Mouse (Mus musculus) CH12.LX (cell line): ENCODE measurements around the gene Bicc1. TPM values are rescaled to one million over a fixed set of nuclear protein-coding genes. Genes with fewer than 3 reads are reported as not detected.
A peak's percentile ranks its signal among the peaks of the same experiment; 100 is the strongest.

ENCODE experiments used
- DNase-seq: peaks from one replicate; pipeline ENCODE4 v3.0.0-alpha.2; 2013; ENCODE audit errors: extremely low read depth
- H3K27ac ChIP-seq: 2 replicates; pipeline ENCODE4 v1.5.1; 2012; ENCODE audit warnings: low read depth, mild to moderate bottlenecking, control low read depth, moderate library complexity; ENCODE audit not compliant: insufficient read depth
- H3K27me3 ChIP-seq: replicated peaks from 2 replicates; pipeline ENCODE3; 2012; ENCODE audit warnings: inconsistent platforms
- H3K36me3 ChIP-seq, 2 experiments: replicated peaks in 1 of 2; 2 replicates each; pipeline versions ENCODE3 to v1.6.1; 2012; ENCODE audit warnings: inconsistent platforms in 1 of 2, low read length in 1 of 2, mild to moderate bottlenecking in 1 of 2, mixed read lengths in 1 of 2, moderate library complexity in 1 of 2; ENCODE audit not compliant: control insufficient read depth in 1 of 2, insufficient read depth in 1 of 2
- H3K4me1 ChIP-seq, 2 experiments: 2 replicates each; pipeline ENCODE4 v1.6.1; 2012; ENCODE audit warnings: inconsistent platforms in 1 of 2, moderate library complexity in 1 of 2; ENCODE audit not compliant: insufficient read depth in 2 of 2, control insufficient read depth in 1 of 2
- H3K4me2 ChIP-seq: 2 replicates; pipeline ENCODE4 v1.6.1; 2012; ENCODE audit warnings: low read depth, mild to moderate bottlenecking, control low read depth; ENCODE audit not compliant: poor library complexity, insufficient read depth, severe bottlenecking
- H3K4me3 ChIP-seq, 3 experiments: fragments of 150-350 bp in 1 of 3; sonication (generic) in 1 of 3; replicated peaks in 1 of 3; 2 replicates each; pipeline versions ENCODE3 to v1.5.1; 2011 to 2012; ENCODE audit warnings: low read depth in 2 of 3, low read length in 2 of 3, mild to moderate bottlenecking in 2 of 3, moderate library complexity in 2 of 3, control low read depth in 1 of 3, improper control_type of control experiment in 1 of 3, inconsistent platforms in 1 of 3, mixed read lengths in 1 of 3; ENCODE audit not compliant: poor library complexity in 1 of 3
- H3K79me2 ChIP-seq: replicated peaks from 2 replicates; pipeline ENCODE4 v1.6.1; 2012; ENCODE audit warnings: mild to moderate bottlenecking, moderate library complexity; ENCODE audit not compliant: control insufficient read depth, poor library complexity, insufficient read depth, severe bottlenecking; ENCODE audit errors: extremely low read depth
- H3K9ac ChIP-seq: 2 replicates; pipeline ENCODE4 v1.6.1; 2012; ENCODE audit warnings: low read depth, mild to moderate bottlenecking, control low read depth, moderate library complexity; ENCODE audit not compliant: insufficient read depth
- H3K9me3 ChIP-seq: replicated peaks from 2 replicates; pipeline ENCODE3; 2012; ENCODE audit warnings: low read length, inconsistent platforms, mixed read lengths
- BHLHE40 ChIP-seq: IDR thresholded peaks from 2 replicates; pipeline ENCODE4 v1.6.1; 2011; ENCODE audit warnings: mild to moderate bottlenecking, low read depth, low read length, improper control_type of control experiment
- CHD1 ChIP-seq: IDR thresholded peaks from 2 replicates; pipeline ENCODE4 v1.6.1; 2012; ENCODE audit warnings: low read depth, low read length, improper control_type of control experiment, inconsistent platforms
- CTCF ChIP-seq, 2 experiments: IDR thresholded peaks in 1 of 2; conservative IDR thresholded peaks in 1 of 2; 2 replicates each; pipeline ENCODE4 v1.5.1; 2011 to 2012; ENCODE audit warnings: low read depth in 2 of 2, low read length in 2 of 2, improper control_type of control experiment in 1 of 2, inconsistent platforms in 1 of 2, mild to moderate bottlenecking in 1 of 2, moderate library complexity in 1 of 2
- ELF1 ChIP-seq: IDR thresholded peaks from 2 replicates; pipeline ENCODE4 v1.6.1; 2014; ENCODE audit warnings: low read depth, mild to moderate bottlenecking, inconsistent platforms, low read length, improper control_type of control experiment
- HCFC1 ChIP-seq: IDR thresholded peaks from 2 replicates; pipeline ENCODE4 v1.6.1; 2012; ENCODE audit warnings: low read depth, mild to moderate bottlenecking, inconsistent platforms, low read length, improper control_type of control experiment
- KAT2A ChIP-seq: IDR thresholded peaks from 2 replicates; pipeline ENCODE4 v1.6.1; 2012; ENCODE audit warnings: low read length, improper control_type of control experiment, inconsistent platforms; ENCODE audit not compliant: insufficient replicate concordance
- MAFK ChIP-seq: IDR thresholded peaks from 2 replicates; pipeline ENCODE4 v1.6.1; 2011; ENCODE audit warnings: low read length, improper control_type of control experiment; ENCODE audit not compliant: insufficient replicate concordance
- MXI1 ChIP-seq: IDR thresholded peaks from 2 replicates; pipeline ENCODE4 v1.6.1; 2011; ENCODE audit warnings: mild to moderate bottlenecking, low read depth, low read length, improper control_type of control experiment
- NRF1 ChIP-seq: IDR thresholded peaks from 2 replicates; pipeline ENCODE4 v1.6.1; 2014; ENCODE audit warnings: low read depth, mild to moderate bottlenecking, inconsistent platforms, low read length, improper control_type of control experiment, moderate library complexity
- RAD21 ChIP-seq: IDR thresholded peaks from 2 replicates; pipeline ENCODE4 v1.6.1; 2011; ENCODE audit warnings: low read depth, mild to moderate bottlenecking, low read length, improper control_type of control experiment, moderate library complexity
- RCOR1 ChIP-seq: conservative IDR thresholded peaks from 2 replicates; pipeline ENCODE4 v1.6.1; 2012; ENCODE audit warnings: low read depth, mild to moderate bottlenecking, inconsistent platforms, low read length, improper control_type of control experiment
- UBTF ChIP-seq: IDR thresholded peaks from 2 replicates; pipeline ENCODE4 v1.6.1; 2012; ENCODE audit warnings: low read depth, mild to moderate bottlenecking, inconsistent platforms, low read length, improper control_type of control experiment, moderate library complexity
- ZMIZ1 ChIP-seq: IDR thresholded peaks from 2 replicates; pipeline ENCODE4 v1.6.1; 2012; ENCODE audit warnings: low read depth, mild to moderate bottlenecking, inconsistent platforms, low read length, improper control_type of control experiment
- dilution Hi-C: fragments of 300-500 bp; cut with MboI; formaldehyde crosslinking; loops from 2 replicates; pipeline ENCODE4 v1.14.3; 2020; ENCODE audit warnings: low sequenced_read_pairs; ENCODE audit not compliant: extremely low pct_unique_long_range_greater_than_20kb, extremely low pct_ligation_motif_present
- in situ Hi-C: fragments of 300-500 bp; cut with MboI; formaldehyde crosslinking; loops from 3 replicates; pipeline ENCODE4 v1.14.3; 2019; ENCODE audit warnings: low sequenced_read_pairs, low pct_ligation_motif_present, low pct_unique_long_range_greater_than_20kb, mixed read lengths
- polyA plus RNA-seq: library from polyadenylated mRNA; unstranded; fragments of >175 nt; gene quantifications from 2 replicates; pipeline ENCODE4 v1.2.1, GENCODE M21; 2012; ENCODE audit warnings: low read depth; ENCODE audit not compliant: insufficient read length
- total RNA-seq, 2 experiments: library from RNA; depleted of rRNA; stranded (reverse); fragments of 300-350 nt in 1 of 2; fragments of >200 nt in 1 of 2; gene quantifications; 2 replicates each; pipeline ENCODE4 v1.2.3; 2012 to 2014

The Bicc1 gene
- total and polyA plus RNA-seq, 3 experiments, result not detected

GRCm38 (mm10) chr10:71176341-71176740 lies 16.8 kb upstream of the Bicc1 start:
- in situ Hi-C loops (no loop called here), dilution Hi-C loops (no loop called here)
- no peak for DNase-seq
- Histone ChIP-seq H3K9me3 (peaks cover 1% of the 10 kb centered on the region), H3K27me3 (no peaks in the 10 kb centered on the region), H3K4me3 (no peak overlapping the region), H3K9ac (no peak overlapping the region), H3K4me2 (no peak overlapping the region), H3K4me1 (no peaks in the 10 kb centered on the region), H3K79me2 (no peaks in the 10 kb centered on the region), H3K36me3 (no peaks in the 10 kb centered on the region), H3K27ac (no peak overlapping the region)
- no peak for TF ChIP-seq KAT2A
- no peak for TF ChIP-seq MXI1

- TF ChIP-seq NRF1 (no peak), ZMIZ1 (no peak), ELF1 (no peak), RCOR1 (no peak), RAD21 (no peak), BHLHE40 (no peak), HCFC1 (no peak), MAFK (no peak), UBTF (no peak), CHD1 (no peak), KAT2A (no peak)
- no peaks in the 10 kb centered on the region for H3K36me3 ChIP-seq
- H3K4me3 ChIP-seq, result no peak overlapping the region
- no peak overlapping the region for H3K4me2 ChIP-seq
- in situ Hi-C loops, result no loop called here
- no peaks in the 10 kb centered on the region for H3K27me3 ChIP-seq
- dilution Hi-C loops, result no loop called here
- no peak overlapping the region for H3K27ac ChIP-seq
- no peaks in the 10 kb centered on the region for H3K4me1 ChIP-seq
- H3K79me2 ChIP-seq, result no peaks in the 10 kb centered on the region
- peaks cover 5% of the 10 kb centered on the region for H3K9me3 ChIP-seq
- H3K9ac ChIP-seq, result no peak overlapping the region
- DNase-seq, result no peak
These were observed 15.8 kb upstream of the Bicc1 start for GRCm38 (mm10) chr10:71175280-71175679.

- H3K4me1 ChIP-seq, result no peaks in the 10 kb centered on the region
- TF ChIP-seq CTCF (conservative IDR thresholded peaks at IDR 0.05 in 1 of 2, IDR thresholded peaks at IDR 0.05 in 1 of 2; ENCODE audit: low read depth in 2 of 2, low read length in 2 of 2), result peak in 1 of 2 experiments; percentile 8; a peak in 1 of 4 replicates
- TF ChIP-seq UBTF, result no peak
- TF ChIP-seq, all 38 proteins: peak for 1
- Histone ChIP-seq H3K36me3 (no peaks in the 10 kb centered on the region), H3K9ac (no peak overlapping the region), H3K4me2 (no peak overlapping the region), H3K27me3 (no peaks in the 10 kb centered on the region), H3K9me3 (peaks cover 5% of the 10 kb centered on the region), H3K27ac (no peak overlapping the region), H3K4me3 (no peak overlapping the region), H3K79me2 (no peaks in the 10 kb centered on the region)
- peak; percentile 6 for DNase-seq
- dilution Hi-C loops (no loop called here), in situ Hi-C loops (no loop called here)
These were observed 11.9 kb upstream of the Bicc1 start for GRCm38 (mm10) chr10:71171414-71171813.
